Mouse (Mus musculus) inflammation-experienced regulatory T-cells, adult 6 months (primary cell): ENCODE data around the gene Syn3. TPM values are rescaled to one million over a fixed set of nuclear protein-coding genes. Genes with fewer than 3 reads are reported as not detected.
"Not testable (repeated sequence)": the region's sequence is repeated elsewhere in the genome, so short reads cannot be mapped to it uniquely, and the experiment has no call there.

Experiments used
- ATAC-seq: one replicate; pipeline ENCODE4 v1.8.0; 2017
- polyA plus RNA-seq, 3 experiments: library from polyadenylated mRNA; unstranded; fragments of 100-300 nt; shearing (Covaris generic); gene quantifications; one replicate each; pipeline ENCODE4 v1.2.1; 2017

Gene Syn3
- polyA plus RNA-seq, 3 experiments from 2014 or later = not detected

DNA sequence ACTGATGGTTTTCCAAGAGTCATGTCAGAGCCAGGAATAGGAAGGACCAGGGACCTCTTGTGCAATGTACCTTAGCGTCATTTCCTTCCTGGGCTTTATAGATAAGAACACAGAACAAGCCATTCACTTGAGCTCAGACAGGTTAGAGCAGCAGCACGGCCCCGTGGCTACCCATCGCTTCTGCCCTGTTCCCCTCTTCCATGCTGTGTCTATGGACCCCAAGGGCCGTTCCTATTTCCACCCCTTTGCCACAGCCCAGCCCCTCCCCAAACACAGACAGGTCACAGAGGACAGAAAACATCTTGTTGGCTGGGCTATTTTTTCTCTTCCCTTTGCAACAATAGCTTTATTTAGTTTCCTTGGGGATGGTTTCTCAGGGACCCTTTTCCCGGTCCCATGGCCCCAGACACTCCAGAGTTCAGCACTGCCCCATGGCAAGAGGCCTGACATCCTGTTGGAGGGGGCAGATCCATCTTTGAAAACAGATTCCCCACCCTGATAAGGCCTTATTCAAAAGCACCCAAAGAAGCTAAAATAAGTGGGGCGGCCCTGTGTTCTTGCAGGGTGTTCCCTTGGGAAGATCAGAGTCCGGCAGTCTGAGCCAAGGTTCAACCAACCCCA is 359.5 kb downstream of the Syn3 start:
- no peak for ATAC-seq

DNA sequence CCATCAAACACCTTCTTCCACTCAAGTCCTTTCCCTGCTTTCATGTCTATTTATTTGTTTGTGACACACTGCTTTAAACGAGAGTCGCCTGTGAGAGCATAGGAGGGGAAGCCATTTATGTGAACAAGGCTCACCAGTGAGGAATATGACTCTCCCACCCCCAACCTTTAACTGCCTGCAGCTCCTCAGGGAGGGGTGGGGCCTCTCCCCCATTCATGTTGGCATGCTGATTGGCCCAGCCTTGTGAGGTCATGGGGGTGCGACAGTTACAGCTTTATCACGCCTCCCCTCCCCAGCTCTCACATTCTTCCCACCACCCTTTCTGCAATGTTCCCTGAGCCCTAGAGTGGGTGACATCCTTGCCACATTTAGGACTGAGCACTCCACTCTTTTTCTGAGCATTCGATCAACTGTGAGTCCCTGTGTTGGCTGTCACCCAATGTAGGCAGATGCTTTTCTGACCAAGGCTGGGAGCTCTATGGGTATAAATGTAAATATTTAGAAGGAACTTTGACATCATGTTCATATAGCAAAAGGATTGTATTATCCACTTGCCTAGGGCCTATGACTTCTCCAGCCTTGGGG is 361.0 kb downstream of the Syn3 start:
- ATAC-seq = no peak

DNA sequence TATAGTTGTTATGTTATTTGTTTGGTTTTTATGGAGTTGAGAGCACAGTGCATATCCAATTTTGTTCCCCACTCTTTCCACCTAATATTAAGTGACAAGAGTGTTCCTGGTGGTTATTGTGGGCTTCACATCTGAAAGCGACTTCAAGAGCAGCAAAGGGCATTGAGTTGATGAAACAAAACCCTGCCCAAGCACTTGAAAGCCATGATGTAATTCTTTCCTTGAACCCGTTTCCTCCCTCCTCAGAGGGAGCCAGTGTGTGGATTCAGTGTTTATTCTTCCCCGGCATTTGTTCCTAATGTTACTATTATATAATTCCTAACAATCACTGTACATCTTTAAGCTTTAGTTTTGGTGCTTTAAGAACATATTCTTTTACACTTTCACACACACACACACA is 361.6 kb downstream of the Syn3 start:
- no peak for ATAC-seq

DNA sequence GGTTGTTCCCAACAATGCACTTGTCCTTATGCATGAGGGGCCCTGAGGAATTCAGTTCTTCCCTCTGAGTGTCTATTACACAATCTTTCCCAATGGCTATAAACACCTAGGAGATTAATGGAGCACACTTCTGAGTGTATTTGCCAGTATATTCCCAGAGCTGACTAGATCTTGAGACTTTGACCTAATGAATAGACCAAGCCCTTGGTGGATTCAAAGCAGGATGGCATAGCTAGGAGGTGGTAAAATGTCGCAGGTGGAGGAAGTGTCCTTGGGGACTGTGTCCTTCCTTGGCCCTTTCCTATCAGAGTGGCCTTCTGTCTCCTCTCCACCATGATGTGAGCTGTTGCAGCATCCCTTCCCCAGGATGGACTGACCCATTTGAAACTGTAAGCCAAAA is 362.4 kb downstream of the Syn3 start:
- ATAC-seq = no peak

DNA sequence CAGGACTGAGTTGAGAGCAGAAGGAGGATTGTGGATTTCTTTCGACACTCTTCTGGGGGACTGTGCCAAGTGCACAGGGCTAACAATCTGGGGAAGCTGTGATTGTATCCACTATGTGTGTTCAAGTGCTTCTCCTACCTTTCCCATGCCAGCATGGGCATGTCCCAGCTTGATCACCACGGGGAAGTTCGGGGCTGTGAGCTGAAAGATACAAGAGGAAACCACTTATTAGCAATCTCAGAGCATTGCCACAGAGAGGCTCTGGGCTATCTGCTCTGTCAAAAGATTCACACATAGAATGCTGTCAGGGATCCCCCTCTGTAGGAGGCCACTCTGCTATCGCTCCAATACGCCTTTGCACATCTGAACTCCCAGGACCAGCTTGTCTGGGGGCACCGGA is 363.8 kb downstream of the Syn3 start:
- ATAC-seq = no peak

DNA sequence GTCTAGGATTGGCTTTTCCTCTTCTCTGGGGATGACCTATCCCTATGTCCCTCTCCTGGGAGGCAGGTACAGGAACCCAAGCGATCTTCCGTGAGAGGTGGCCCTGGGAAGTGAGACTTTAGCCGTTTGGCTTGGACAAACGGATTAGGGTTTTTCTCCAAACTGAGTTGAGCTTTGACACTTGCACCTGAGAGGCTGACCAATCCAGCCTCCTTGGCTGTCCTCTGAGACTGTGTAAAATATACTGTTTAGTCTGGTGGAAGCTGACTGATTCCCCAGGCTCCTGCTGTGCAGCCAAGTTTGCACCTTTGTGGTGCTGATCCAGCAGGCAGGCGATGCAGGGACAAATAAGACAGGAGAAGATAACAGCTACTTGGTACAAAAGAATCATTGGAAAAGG is 364.4 kb downstream of the Syn3 start:
- no peak for ATAC-seq

DNA sequence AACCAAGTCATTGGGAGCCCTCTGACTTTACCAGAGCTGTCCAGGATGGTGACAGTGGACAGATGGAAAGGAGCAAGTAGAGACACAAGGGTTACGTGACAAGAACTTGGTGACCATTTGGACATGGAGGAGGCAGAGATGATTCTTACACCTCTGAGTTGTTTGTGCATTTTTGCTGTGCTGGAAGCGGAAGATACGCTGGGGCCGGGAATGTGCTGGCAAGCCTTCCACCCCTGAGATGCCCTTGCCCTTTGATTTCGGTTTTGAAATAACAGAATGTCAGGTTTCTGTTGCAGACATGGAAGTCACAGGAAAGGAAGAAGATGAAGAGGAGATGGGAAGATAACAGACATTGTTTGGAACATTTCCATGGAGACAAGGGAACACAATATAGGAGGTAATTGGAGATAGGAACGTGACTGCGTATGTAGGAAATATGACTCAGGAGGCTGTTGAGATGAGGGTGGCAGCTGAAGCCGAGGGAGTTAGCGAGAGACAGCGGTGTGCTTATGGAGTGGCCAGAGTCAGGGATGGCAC is 366.2 kb downstream of the Syn3 start:
- ATAC-seq = no peak

DNA sequence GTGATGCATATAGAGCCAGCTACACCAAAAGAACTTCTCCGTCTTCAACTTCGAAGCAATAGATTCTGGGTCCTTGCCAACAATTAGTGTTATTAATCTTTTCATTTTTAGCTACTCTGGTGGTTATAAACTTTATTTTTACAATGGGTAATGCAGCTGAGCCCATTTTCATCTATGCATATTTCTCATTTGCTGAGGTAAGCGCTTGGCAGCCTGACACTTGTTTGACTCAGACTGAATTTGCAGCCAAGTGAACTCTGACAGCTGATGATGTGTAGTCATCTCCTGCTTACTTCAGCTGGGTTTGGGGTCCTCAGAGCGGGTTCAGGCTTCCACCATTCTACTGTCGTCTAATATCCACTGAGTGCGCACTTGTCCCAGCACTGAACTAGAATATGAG is 369.6 kb downstream of the Syn3 start:
- no peak for ATAC-seq

DNA sequence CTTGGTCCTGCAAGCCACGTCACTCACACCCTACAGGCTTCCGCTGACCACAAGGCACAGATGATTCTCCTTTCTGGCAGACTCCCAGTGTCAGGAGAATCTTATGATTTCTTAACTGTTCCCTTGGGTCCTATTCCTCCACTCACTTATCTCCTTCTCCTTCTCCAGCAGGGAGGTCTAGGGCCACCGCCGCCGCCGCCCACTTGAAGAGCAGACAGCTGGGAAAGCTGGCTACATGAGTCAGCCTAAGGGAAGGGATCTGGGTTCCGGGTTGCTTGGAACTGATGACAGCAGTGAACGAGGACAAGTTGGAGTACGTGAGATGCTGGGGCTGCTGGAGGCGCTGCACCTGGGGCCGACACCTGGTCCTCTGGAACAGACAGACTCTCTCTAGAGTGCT is 372.2 kb downstream of the Syn3 start:
- ATAC-seq = no peak

DNA sequence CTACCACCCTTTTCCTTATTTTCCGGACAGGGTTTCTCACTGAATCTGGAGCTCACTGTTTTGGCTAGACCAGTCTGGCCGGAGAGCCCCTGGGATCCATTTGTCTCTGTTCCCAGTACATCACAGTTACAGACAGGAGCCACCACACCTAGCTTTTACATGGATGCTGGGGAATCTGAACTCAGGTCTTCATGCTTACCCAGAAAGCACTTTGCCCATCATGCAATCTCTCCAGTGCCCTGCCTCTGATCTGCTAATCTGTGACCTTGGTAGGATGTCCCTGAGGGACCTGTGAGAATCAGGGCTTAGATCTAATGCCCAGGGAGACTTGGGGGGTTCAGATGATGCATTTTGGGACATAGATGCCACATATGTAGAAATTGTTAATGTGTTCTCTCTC is 373.3 kb downstream of the Syn3 start:
- no peak for ATAC-seq

DNA sequence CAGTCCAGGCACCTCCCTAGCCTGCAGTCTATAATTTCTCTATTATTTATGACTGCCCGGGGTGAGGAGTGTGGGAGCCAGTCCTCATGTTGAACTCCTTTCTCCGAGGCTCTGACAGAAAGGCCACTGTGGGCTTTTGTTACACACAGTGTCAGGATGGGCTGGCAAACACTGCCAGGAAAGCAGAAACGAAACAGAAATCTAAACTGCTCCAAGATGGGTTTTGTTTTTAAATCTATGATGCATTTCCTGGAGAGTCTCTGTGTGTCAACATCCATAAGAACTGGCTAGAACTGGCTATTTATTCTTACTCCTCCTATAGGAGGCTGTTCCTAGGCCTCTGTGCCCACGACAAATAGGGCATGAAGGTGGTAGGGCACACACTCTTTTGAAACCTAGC is 374.6 kb downstream of the Syn3 start:
- ATAC-seq = no peak

DNA sequence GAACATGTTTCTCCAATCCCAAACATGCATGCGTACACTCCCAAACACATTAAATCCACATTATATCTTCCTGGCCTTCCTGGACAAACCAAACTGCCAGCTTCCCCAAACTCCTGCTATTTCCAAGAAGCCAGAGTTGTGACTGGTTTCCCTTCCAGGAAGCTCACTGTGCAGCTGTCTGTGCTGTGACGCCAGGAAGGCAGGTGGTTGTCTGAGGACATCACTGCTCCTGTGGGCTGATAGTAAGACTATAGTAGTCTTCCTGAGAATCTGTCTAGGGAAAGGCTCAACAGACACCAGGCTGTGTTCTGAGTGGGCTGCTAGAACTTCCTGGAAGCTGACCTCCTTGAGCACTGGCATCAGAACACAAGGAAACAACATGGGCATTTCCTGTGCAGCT is 375.5 kb downstream of the Syn3 start:
- ATAC-seq = no peak

DNA sequence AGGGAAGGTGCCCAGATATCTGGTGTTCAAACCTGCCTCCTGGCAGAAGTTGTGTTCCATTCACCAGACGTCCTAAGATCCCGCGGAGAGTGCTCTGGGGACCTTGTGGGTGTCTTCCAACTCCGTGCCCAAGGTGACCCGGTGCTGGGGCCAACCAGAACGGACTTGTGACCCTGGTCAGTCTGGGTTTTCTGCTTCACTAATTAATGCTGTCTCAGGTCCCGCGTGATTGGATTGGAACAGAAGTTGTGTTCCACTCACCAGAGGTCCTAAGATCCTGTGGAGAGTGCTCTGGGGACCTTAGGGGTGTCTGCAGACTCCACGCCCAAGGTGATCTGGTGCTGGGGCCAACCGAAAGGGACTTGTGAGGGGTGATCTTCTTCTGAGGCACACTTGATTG is 376.2 kb downstream of the Syn3 start:
- not testable (repeated sequence) for ATAC-seq

DNA sequence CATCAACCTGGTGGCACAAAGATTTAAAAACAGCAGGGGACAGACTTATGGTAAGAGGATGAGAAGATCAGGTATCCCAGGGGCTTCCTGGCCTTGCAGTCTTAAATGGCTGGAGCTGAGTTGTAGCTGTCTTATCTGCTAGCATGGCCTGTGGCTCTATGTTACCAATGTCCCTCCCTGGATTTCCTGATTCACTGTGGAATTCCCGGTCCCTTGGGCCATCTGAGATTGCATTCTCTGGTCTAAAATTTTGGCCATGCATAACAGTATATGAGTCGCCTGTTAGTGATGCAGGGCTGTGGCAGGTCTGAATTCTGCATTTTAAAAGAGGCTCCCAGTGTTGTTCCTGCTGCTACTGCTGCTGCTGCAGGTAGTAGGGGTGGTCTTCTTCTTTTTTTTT is 382.4 kb downstream of the Syn3 start:
- no peak for ATAC-seq

DNA sequence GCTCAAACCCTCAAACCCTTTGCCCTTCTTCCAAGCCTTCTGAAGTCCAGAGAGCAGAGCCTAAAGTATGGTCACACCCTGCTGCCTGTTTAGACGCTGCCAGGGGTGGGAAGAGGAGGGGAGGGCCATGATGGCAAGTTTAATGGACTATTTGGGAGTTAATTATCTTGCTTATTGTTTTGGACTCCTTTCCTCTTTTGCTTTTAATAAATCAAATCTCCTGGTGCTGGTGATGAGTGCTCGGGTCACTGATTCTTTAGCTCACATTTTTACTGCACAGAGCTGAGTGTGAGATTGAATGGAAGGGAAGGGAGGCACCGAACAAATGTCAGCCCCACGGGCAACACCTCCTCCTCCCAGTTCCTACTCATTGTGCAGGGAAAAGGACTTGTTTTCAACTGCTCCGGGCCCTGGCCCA is 384.3 kb downstream of the Syn3 start:
- no peak for ATAC-seq

DNA sequence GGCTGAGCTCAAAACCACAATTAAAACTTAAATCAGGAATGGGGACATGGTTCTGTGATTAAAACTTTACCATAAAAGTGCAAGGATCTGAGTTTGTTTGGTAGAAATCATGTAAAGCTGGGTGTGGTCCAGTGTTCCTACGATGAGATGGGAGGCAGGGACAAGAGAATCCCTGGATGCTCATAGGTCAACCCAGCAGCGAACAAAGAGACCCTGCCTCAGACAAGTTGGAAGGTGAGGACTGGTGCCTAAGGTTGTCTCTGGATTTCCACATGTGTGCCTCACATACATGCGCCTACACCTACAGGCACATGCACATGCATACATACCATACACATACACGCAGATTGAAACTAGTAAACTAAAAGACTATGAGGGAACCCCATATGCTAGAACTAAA is 389.9 kb downstream of the Syn3 start:
- no peak for ATAC-seq

DNA sequence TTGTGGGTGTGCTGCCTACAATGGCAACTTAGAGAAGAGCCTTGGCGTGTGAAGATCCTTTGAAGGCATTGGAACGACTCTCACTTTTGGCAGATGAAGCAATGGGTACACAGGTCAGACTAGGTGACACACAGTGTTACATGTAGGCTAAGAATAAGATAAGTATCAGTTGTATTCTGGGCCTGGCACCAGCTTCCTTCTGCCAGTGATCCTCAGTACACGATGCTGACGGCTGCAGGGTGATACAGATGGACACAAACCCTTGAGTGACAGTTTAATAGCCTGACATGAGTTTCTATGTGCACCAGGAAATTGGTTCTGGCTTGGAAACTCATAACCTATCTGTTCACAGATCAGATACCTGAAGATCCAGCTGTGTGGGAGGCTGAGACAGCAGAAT is 391.0 kb downstream of the Syn3 start:
- no peak for ATAC-seq

DNA sequence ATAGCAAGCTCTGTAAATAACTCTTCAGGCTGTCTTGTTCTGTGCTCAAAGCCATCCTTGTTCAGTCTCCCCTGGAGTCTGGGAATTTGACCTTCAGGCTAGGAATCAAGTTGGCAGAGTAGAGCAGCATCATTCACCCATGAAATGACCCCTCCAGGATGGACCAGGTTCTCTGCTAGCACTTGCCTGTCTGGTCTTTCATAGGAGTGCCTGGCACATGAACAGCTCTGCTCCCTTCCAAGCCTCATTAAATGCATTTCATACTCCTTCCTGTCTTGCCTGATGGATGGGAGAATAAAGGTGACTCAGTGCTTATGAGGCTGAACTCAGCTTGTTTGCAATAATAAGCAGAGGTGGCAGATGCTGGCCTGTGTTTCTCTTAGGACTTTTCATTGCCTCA is 394.7 kb downstream of the Syn3 start:
- ATAC-seq = no peak

DNA sequence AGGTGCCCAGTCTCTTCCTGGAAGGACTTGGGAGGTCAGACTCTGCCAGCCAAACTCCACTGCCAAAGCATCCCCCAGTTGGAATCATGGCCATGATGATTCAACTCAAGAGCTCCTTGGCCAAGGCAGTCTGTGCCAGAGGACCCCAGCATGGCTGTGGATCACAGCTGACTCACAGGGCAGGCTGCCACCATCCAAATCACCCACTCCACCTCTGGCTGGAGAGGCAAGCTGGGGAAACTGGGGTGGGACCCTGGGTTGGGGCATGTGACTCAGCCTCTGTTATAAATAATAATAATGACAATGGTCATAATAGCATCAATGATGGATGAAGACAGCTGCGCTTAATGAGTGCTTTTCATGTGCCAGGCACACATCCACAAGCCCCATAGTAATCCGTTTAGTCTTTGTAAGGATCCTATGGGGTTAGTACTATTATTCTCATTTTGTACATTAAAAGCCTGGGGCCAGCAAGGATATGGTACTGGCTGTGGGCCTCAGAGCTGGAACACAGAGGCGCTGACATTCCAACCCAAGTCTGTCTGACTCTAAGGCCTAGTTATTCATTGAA is 398.3 kb downstream of the Syn3 start:
- no peak for ATAC-seq

DNA sequence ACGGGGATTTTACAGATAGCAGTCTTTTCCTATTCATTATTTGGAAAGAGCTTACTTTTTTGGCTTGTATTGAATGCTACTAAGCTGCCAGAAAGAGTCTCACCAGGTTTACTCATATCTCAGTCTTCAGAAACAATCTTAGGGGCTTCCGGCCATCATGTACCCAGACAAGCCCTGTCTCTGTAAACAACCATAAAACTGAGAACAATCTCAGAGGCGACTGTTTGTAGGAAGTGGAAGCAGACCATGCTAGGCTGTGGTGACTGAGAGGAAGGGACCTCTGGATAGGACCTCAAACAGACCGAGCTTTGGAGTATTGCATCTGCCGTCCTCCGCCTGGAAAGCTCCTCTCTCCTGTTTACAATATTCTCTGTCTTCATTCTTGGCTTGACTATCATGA is 400.3 kb downstream of the Syn3 start:
- ATAC-seq = no peak

DNA sequence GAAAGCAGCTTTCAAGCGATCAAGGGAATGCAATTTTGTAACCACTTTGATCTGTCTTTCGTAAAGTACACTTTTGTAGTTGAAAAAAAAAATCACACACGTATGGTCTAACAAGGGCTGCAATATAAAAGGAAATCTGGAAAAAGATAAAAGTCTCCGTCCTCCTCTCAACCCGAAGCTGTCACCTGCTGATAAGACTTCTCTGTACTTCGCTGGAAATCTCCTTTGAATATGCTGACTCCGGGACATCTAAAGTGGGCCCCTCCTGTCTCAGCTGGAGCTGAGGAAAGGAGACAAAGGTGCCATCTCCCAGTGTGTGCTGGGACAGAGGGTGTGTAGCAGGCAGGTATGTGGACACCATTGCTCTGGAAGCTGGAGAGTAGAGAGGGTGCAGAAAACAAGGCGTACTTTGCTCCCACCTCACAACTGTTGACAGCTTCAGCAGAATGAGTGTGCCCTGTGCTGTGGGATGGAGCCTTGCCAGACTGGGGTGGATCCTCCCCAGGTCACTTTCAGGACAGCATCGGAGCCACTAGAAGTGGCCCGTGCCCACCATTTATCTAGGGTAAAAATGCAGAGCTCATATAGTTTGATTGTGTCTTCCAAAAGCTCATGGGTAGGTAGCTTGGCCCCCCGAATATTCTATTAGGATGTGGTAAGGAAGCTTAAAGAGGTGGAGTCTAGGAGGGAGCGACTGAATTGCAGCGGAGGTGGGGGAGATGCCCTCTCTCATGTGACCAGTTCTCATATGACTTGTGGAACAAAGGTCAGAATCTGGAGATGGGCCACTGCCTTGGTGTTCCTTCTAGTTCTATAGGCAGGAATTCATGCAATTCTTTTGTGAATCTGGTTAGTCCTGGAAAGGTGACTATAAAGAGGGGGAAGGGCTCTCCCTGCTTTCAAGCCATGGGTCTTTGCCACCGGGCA is 405.3 kb downstream of the Syn3 start:
- no peak for ATAC-seq

DNA sequence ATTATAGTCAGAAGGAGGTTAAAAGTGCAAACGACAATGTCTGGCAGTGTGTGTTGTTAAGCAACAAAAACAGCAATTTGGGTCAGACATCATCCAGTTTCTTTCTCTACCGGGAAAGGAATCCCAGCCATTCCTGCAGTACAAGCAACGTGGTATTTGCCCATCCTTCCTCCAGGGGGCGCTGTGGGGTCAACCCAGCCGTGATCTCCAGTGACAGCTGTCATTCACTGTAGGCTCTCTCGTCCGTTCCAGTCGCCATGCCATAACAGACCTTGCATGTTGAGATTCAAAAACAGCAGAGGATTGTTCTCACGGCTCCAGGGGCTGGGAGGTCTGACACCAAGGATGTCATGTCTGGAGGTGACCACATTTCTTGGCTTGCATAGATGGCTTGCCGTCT is 406.8 kb downstream of the Syn3 start:
- ATAC-seq = no peak

DNA sequence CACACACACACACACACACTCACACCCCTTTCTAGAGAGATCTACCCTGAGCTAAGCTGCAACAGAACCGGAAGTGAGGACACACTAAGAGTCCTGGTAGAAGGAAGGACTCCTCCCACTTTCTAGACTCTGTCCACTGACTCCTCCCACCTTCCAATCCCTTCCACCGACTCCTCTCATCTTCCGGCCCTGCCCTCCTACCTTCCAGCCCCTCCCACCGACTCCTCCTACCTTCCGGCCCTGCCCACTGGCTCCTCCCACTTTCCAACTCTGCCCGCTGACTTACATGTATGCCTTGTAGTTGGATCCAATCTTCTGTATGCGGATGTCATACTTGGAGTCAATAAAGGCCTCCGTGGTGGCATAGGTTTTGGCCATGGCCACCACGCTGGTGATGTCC is 418.8 kb downstream of the Syn3 start:
- ATAC-seq = no peak
